26 mouse cellular contexts compared by ENCODE assay signal in the genomic region with DNA sequence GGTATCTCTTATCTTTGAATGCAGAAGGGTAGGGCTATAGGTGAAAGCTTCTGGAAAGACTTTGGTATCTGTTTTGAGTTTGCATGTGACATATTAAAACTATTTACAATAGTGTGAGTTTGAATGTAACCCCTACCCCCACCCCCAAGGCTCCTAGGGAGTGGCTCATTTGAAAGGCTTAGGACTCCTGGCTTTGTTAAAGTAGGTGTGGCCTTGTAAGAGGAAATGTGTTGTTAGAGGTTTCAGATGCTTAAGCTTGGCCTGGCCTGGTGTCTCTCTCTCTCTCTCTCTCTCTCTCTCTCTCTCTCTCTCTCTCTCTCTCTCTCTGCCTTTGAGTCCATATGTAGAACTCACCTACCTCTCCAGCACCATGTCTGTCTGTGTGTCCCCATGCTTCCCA. TPM values are rescaled to one million over a fixed set of nuclear protein-coding genes. Genes with fewer than 3 reads are reported as not detected.
A peak's percentile ranks its signal among the peaks of the same experiment; 100 is the strongest.
DNase-seq lines count a peak whose midpoint lies in the region; ATAC-seq and TF ChIP-seq lines count a peak whose summit lies in the region.
"Had no signal": no experiment of that assay in that cellular context is flagged by ENCODE, and none has a peak within 500 bp of the region (broad histone marks: within the 10 kb centered on the region; RNA-seq: fewer than 3 reads in every experiment).

No protein-coding gene starts in this region.

- TF ChIP-seq POLR2A in ES-Bruce4 (IDR thresholded peaks at IDR 0.05; ENCODE audit: insufficient read depth, low read length) (no peak), MEL (IDR thresholded peaks at IDR 0.05; ENCODE audit: control insufficient read depth in 1 of 2, insufficient read depth in 1 of 2, low read depth in 1 of 2, low read length in 2 of 2, poor library complexity in 1 of 2) (no peak)

- H3K27ac ChIP-seq in ES-Bruce4 (ENCODE audit: insufficient read depth, low read length) (peak overlapping the region; percentile 37; the same call in 1 of the 2 replicates), MEL (ENCODE audit: control insufficient read depth, low read depth, low read length) (no peak overlapping the region)
- no peak overlapping the region for H3K27ac ChIP-seq in intestine, postnatal 0 days (ENCODE audit: low read depth, low read length)
- H3K27ac ChIP-seq: forebrain, embryonic 10.5 days; forebrain, embryonic 13.5 days; heart, adult 2 months; heart, embryonic 10.5 days; heart, embryonic 13.5 days; hindbrain, embryonic 15.5 days had no signal

- H3K27me3 ChIP-seq in ES-Bruce4 (ENCODE audit: control insufficient read depth, insufficient read depth, low read length, poor library complexity, severe bottlenecking) = no peaks in the 10 kb centered on the region
- no peaks in the 10 kb centered on the region for H3K27me3 ChIP-seq in MEL (ENCODE audit: control insufficient read depth in 1 of 2, insufficient read depth in 2 of 2, low read length in 2 of 2)
- no peaks in the 10 kb centered on the region for H3K27me3 ChIP-seq in intestine, postnatal 0 days (replicated peaks; ENCODE audit: control insufficient read depth, insufficient read depth, low read length)
- H3K27me3 ChIP-seq: CH12.LX; forebrain, embryonic 13.5 days; heart, embryonic 13.5 days; hindbrain, embryonic 15.5 days had no signal

- H3K4me2 ChIP-seq in intestine, postnatal 0 days (replicated peaks; ENCODE audit: low read depth) = no peak overlapping the region
- H3K4me2 ChIP-seq: forebrain, embryonic 13.5 days; heart, embryonic 13.5 days; hindbrain, embryonic 15.5 days had no signal

- 0 out of 2 replicates have a peak, but pooled peaks have one; percentile 12 for ATAC-seq in megakaryocyte-erythroid progenitor cell, adult 5-6 weeks (replicated peaks; ENCODE audit: low FRiP score, low TSS enrichment, poor library complexity, severe bottlenecking)
- ATAC-seq in activated CD4-positive, CD25-positive, alpha-beta regulatory T cell, adult 4 months = no peak
- no peak for ATAC-seq in intestine, postnatal 0 days
- ATAC-seq: forebrain, embryonic 13.5 days; forebrain, embryonic 16.5 days had no signal

- no peak for TF ChIP-seq RAD21 in MEL (IDR thresholded peaks at IDR 0.05; ENCODE audit: low read depth, low read length)

- TF ChIP-seq CTCF in ES-Bruce4 (IDR thresholded peaks at IDR 0.05; ENCODE audit: low read depth, low read length) (no peak), MEL (IDR thresholded peaks at IDR 0.05 in 2 of 3, conservative IDR thresholded peaks at IDR 0.05 in 1 of 3; ENCODE audit: control insufficient read depth in 1 of 3, insufficient read depth in 1 of 3, low read depth in 2 of 3, low read length in 3 of 3, poor library complexity in 1 of 3, severe bottlenecking in 1 of 3) (no peak)
- no peak for TF ChIP-seq CTCF in intestine, postnatal 0 days (IDR thresholded peaks at IDR 0.05; ENCODE audit: low read depth)

- H3K9ac ChIP-seq in ES-Bruce4 (ENCODE audit: low read depth, poor library complexity, severe bottlenecking) (no peak overlapping the region), MEL (ENCODE audit: control insufficient read depth, low read depth, low read length, poor library complexity, severe bottlenecking) (no peak overlapping the region)
- no peak overlapping the region for H3K9ac ChIP-seq in intestine, postnatal 0 days (ENCODE audit: low read depth, low read length)
- H3K9ac ChIP-seq: forebrain, embryonic 13.5 days; heart, embryonic 13.5 days; hindbrain, embryonic 15.5 days had no signal

- H3K79me2 ChIP-seq in MEL (ENCODE audit: control insufficient read depth, insufficient read depth, low read length, poor library complexity) = no peaks in the 10 kb centered on the region; the same call in 1 of the 2 replicates

- TF ChIP-seq EP300 in ES-Bruce4 (IDR thresholded peaks at IDR 0.05; ENCODE audit: insufficient read depth, low read depth, low read length) (no peak), MEL (IDR thresholded peaks at IDR 0.05; ENCODE audit: low read depth in 1 of 2, low read length in 2 of 2) (no peak)

- H3K4me1 ChIP-seq in ES-Bruce4 (ENCODE audit: control insufficient read depth, insufficient read depth, low read length) (no peaks in the 10 kb centered on the region), MEL (ENCODE audit: control insufficient read depth in 1 of 2, insufficient read depth in 2 of 2, low read length in 2 of 2) (peaks cover 2 to 6% of the 10 kb centered on the region in 2 experiments; a peak in 3 of 4 replicates)
- no peaks in the 10 kb centered on the region for H3K4me1 ChIP-seq in intestine, postnatal 0 days (replicated peaks; ENCODE audit: control insufficient read depth, insufficient read depth, low read length)

- peaks cover 7% of the 10 kb centered on the region for H3K9me3 ChIP-seq in ES-Bruce4 (replicated peaks; ENCODE audit: control insufficient read depth, insufficient read depth, low read length, poor library complexity, severe bottlenecking)
- no peaks in the 10 kb centered on the region for H3K9me3 ChIP-seq in MEL (replicated peaks; ENCODE audit: insufficient read depth, low read length)
- H3K9me3 ChIP-seq in intestine, postnatal 0 days (ENCODE audit: control insufficient read depth) = no peaks in the 10 kb centered on the region
- H3K9me3 ChIP-seq: forebrain, embryonic 13.5 days; heart, embryonic 10.5 days; heart, embryonic 13.5 days; hindbrain, embryonic 15.5 days had no signal

- DNase-seq in MEL (ENCODE audit: low read depth, low spot score) (peak; percentile 25), ZHBTc4 (ENCODE audit: low read depth, low spot score) (peak; percentile 71)
- DNase-seq in right cerebral cortex, postnatal 4 days = no peak
- DNase-seq in urinary bladder, postnatal 14 days (ENCODE audit: low spot score) = no peak
- DNase-seq: adrenal gland, adult 8-10 months; adrenal gland, postnatal 25 days; cerebellum, adult 11-12 months; cerebellum, adult 8-10 months; cerebellum, postnatal 14 days; gastrocnemius, postnatal 10 days; gastrocnemius, postnatal 36 days; heart, adult 2 months; heart, postnatal 14 days; heart, postnatal 4 days had no signal

- H3K4me3 ChIP-seq in ES-Bruce4 (ENCODE audit: low read depth, low read length) (no peak overlapping the region), MEL (ENCODE audit: control insufficient read depth in 1 of 2, insufficient read depth in 1 of 2, low read depth in 2 of 2, low read length in 2 of 2) (no peak overlapping the region)
- no peak overlapping the region for H3K4me3 ChIP-seq in intestine, postnatal 0 days (ENCODE audit: low read depth, low read length)
- H3K4me3 ChIP-seq: forebrain, embryonic 10.5 days; forebrain, embryonic 13.5 days; heart, adult 2 months; heart, embryonic 10.5 days; heart, embryonic 13.5 days; hindbrain, embryonic 15.5 days had no signal

- H3K36me3 ChIP-seq in ES-Bruce4 (ENCODE audit: control insufficient read depth, insufficient read depth, low read length, poor library complexity, severe bottlenecking) (no peaks in the 10 kb centered on the region), MEL (ENCODE audit: control insufficient read depth in 1 of 2, insufficient read depth in 2 of 2, low read length in 2 of 2) (peaks cover 0 to 7% of the 10 kb centered on the region in 2 experiments; a peak in 2 of 4 replicates)
- H3K36me3 ChIP-seq in intestine, postnatal 0 days (ENCODE audit: control insufficient read depth, insufficient read depth) = no peaks in the 10 kb centered on the region
- H3K36me3 ChIP-seq: forebrain, embryonic 10.5 days; G1E; heart, embryonic 10.5 days; heart, embryonic 13.5 days; hindbrain, embryonic 15.5 days had no signal

TF ChIP-seq in MEL, 35 proteins besides CTCF, POLR2A, EP300 and RAD21:
- no peak for TF ChIP-seq ETS1 (IDR thresholded peaks at IDR 0.05; ENCODE audit: low read depth, low read length)
- TF ChIP-seq MAX (IDR thresholded peaks at IDR 0.05; ENCODE audit: low read length) = no peak
- TF ChIP-seq JUND (IDR thresholded peaks at IDR 0.05; ENCODE audit: low read depth, low read length) = 0 out of 2 replicates have a peak, but pooled peaks have one; percentile 26
- TF ChIP-seq E2F4 (IDR thresholded peaks at IDR 0.05; ENCODE audit: borderline replicate concordance, low read depth, low read length) = no peak
- TF ChIP-seq NRF1 (IDR thresholded peaks at IDR 0.05; ENCODE audit: insufficient read depth, low read depth, low read length, poor library complexity, severe bottlenecking) = no peak

RNA-seq across cellular contexts. Expression of gene Atg4c, which starts 5.0 kb away (rescaled TPM):
- polyA plus RNA-seq in ES-Bruce4 (2011; ENCODE audit: insufficient read depth, insufficient read length, low read depth, missing spikeins) (16.3 and 16.5 TPM in 2 replicates), MEL (2012; ENCODE audit: insufficient read depth in 1 of 2, insufficient read length in 2 of 2, low read depth in 1 of 2, low replicate concordance in 2 of 2, missing spikeins in 1 of 2) (1 to 10 TPM in 1 of 2 experiments, not detected in 1; 2.3 TPM)
- 1.2 and 1.9 TPM in 2 replicates for total RNA-seq in MEL (2012; rRNA removed)
- 10.2 and 22.9 TPM in 2 replicates for total RNA-seq in megakaryocyte-erythroid progenitor cell, adult 5-6 weeks (2014; fragmentation: Nextera tagmentation)
- 3.4 and 4.7 TPM in 2 replicates for total RNA-seq in megakaryocyte-erythroid progenitor cell, adult 5-6 weeks (2017)
- polyA plus RNA-seq in activated CD4-positive, CD25-positive, alpha-beta regulatory T cell, adult 4 months (2017; shearing (Covaris generic)) = 1 to 10 TPM in 1 of 2 experiments, under 1 TPM in 1; 0.50 to 1.1 TPM
- 12.2 and 13.4 TPM in 2 replicates for polyA plus RNA-seq in intestine, postnatal 0 days (2015; fragmentation: Nextera tagmentation; extraction: Ambion mirVana)
- total RNA-seq: CH12.LX, G1E had no signal
- polyA plus RNA-seq: G1E had no signal

Comparison
In these comparisons a context has a peak if more than half of its experiments do, and no peak if none do; other contexts are left out.
1. DNase-seq: peak in MEL (single experiment) and ZHBTc4 (single experiment); none in right cerebral cortex, postnatal 4 days (single experiment) and urinary bladder, postnatal 14 days (single experiment).